Mouse (Mus musculus) T-helper 2 cell (primary cell): ENCODE data around the gene Mapk10.
"Not testable (repeated sequence)": the region's sequence is repeated elsewhere in the genome, so short reads cannot be mapped to it uniquely, and the experiment has no call there.

Experiments
- in situ Hi-C: fragments of 300-600 bp; cut with MboI, MseI; formaldehyde crosslinking; loops from one replicate; pipeline ENCODE4 v1.15.1; 2025; ENCODE audit warnings: high pct_unique_total_duplicates

Gene Mapk10

GRCm38 (mm10) chr5:102964396-102964795 is 246.7 kb downstream of the Mapk10 start:
- in situ Hi-C loops = no loop called here

GRCm38 (mm10) chr5:102953414-102953813 is 257.7 kb downstream of the Mapk10 start:
- in situ Hi-C loops = no loop called here

GRCm38 (mm10) chr5:102952918-102953317 is 258.2 kb downstream of the Mapk10 start:
- in situ Hi-C loops = no loop called here

- in situ Hi-C loops = no loop called here
Observed at GRCm38 (mm10) chr5:102947061-102947711, 263.9 kb downstream of the Mapk10 start.

DNA sequence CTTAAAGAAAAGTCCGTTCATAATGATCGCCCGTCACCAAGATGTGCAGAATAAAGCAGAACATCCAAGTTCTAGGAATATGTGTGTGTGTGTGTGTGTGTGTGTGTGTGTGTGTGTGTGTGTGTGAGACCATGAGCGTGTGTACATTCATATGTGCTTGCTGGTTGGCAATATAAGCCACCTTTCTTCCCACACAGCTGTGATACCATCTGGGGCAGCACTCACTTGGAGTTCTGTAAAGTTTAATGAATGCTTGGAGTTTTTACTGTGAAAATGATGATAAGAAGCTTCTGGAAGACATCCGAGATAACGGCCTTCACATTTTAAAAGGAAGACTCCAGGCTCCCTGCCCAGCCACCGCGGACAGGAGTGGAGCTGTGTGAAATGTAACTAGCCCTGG is 264.5 kb downstream of the Mapk10 start:
- in situ Hi-C loops = no loop called here

DNA sequence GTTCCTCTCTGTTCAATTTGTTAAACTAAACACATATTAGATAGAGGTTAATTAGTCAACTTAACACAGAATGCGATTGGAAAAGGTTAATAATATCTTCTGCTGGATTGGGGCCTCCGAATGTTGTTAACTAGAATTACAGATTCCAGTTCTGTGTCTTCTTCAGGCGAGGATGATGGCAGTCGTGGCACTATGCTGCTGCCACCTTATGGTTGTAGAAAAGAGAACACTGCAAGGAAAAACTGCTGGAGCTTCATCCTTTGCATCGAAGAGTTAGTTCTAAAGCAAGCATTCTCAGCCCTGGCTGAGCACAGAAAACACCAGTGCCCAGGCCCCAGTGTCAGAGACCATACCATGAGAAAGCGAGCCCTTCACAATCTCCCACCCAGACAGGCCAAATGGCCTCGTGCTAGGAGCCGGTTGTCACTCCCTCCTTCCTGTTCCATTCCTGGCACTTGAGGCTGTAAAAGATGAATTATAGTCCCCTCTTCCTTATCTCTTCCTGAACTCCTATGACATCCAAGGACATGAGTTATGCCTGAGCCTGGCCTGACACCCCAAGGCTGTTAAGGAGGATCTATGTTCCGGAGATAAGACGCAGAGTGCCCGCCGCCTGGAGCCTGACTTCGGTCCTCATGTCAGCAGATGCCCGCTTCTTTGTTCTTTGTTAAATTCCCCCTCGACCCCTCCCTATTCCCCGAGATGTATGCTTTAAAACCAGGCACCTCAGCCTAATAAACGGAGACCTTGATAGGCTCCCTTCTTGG is 267.1 kb downstream of the Mapk10 start:
- in situ Hi-C loops = not testable (repeated sequence)

- in situ Hi-C loops = no loop called here
Observed at GRCm38 (mm10) chr5:102930161-102930560, 281.0 kb downstream of the Mapk10 start.

DNA sequence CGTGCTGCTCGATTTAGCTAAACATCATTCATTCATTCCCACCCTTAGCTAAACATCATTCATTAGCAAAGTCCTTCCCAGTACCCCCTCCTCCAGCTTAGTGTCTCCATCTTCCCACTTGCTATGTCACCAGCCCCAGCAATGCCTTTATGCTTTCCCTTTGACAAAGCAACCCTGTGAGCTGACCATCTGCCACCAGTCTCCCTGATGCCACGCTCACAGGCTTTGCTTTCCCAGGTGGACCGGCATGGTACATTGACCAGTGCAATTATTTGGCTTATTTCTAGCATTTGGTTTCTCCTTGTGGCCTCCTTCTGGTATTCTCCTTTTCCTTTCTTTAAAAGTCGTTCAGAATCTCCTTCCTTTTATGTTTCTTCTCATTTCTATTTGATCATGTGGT is 284.3 kb downstream of the Mapk10 start:
- in situ Hi-C loops = loop anchor here (10.0 kb wide), 1 partner anchor 1892 kb away; no protein-coding TSS in a partner anchor

- in situ Hi-C loops = loop anchor here (10.0 kb wide), 1 partner anchor 1885 kb away; no protein-coding TSS in a partner anchor
Observed at GRCm38 (mm10) chr5:102920199-102920598, 290.9 kb downstream of the Mapk10 start.

DNA sequence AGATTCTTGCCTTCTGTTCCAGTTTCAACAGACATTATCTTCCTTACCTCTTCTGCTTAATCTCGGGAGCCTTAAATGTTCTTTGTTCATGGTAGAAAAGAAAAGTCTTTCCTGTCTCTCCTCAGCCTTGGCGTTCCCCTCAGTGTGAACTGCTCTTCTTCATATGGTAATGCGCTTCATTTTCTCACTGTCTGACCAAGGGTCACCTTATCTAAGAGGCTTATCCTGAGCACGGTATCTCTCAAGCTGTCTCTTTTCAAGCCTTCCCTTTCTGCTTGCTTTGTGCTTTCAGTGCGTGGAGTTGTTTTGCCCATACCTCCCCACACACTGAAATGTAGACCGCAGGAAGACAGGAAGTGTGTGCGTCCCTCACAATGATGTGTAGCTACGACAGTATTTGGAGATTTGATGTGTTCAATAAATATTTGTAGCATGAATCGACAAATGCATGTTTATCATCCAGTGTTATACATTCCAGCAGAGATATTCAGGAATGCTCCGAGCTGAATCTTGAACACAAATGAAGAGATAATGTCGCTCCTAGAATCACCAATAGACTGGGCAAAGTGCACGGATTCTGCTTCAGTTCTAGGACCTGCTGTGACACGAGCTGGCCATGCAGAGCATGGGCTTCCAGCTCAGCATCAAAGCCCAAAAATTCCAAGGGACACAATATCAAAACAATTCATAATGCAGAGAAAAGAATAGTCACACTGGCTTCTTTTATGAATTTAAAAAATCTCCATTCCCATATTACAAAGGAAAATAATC is 305.5 kb downstream of the Mapk10 start:
- in situ Hi-C loops = no loop called here

DNA sequence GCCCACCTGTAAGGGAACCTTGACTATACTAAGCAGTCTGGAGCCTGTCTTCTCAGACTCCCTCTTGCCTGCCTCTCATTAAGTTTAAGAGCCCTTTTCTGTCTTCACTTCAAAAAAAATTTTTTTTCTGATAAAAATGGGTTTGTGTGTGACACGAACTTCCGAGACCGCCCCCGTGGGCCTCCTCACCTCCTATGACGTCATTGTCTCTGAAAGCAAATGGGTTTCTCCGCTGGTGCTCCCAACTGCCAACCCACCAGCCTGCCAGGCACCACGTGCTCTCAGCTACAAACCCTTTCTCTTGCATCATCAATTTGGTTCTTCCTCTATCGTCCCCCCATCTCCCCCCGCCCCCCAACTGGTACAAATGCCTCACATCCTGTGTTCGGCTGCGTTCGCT is 307.1 kb downstream of the Mapk10 start:
- in situ Hi-C loops = no loop called here

DNA sequence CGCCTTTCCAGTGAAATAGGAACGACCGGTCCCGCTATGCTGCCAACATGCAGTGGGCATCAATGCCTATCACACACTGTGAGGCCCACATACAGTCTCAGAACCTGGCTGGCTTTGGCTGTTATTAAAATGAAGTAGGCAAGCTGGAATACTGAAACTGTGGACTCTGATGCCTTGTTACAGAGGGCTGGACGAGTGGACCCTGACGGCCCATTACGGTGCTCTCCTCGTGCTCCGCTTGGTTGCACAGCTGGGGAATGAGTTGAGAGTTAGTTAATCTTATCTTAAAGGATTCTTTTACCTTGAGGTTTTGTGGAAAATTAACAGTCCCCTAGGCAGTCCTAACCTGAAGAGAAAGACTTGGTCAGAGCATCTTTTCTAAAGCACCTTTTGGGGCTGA is 307.6 kb downstream of the Mapk10 start:
- in situ Hi-C loops = no loop called here

- in situ Hi-C loops = no loop called here
Observed at GRCm38 (mm10) chr5:102901176-102901575, 310.0 kb downstream of the Mapk10 start.

GRCm38 (mm10) chr5:102899680-102900215 is 311.4 kb downstream of the Mapk10 start:
- in situ Hi-C loops = loop anchor here (25.0 kb wide), 1 partner anchor 713 kb away; no protein-coding TSS in a partner anchor

GRCm38 (mm10) chr5:102898301-102898700 is 312.8 kb downstream of the Mapk10 start:
- in situ Hi-C loops = loop anchor here (25.0 kb wide), 1 partner anchor 714 kb away; no protein-coding TSS in a partner anchor

DNA sequence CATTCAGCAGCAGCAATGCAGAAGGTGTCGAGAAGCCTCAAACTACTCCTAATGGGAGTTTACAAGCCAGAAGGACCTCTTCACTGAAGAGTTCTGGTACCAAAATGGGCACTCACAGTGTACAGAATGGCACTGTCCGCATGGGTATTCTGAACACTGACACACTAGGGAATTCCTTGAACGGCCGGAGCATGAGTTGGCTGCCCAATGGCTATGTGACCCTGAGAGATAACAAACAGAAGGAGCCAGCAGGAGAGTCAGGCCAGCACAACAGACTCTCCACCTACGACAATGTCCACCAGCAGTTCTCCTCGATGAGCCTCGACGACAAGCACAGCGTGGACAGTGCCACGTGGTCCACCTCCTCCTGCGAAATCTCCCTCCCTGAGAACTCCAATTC is 318.9 kb downstream of the Mapk10 start:
- in situ Hi-C loops = loop anchor here (25.0 kb wide), 1 partner anchor 720 kb away; no protein-coding TSS in a partner anchor

- in situ Hi-C loops = loop anchor here (25.0 kb wide), 1 partner anchor 723 kb away; no protein-coding TSS in a partner anchor
Observed at GRCm38 (mm10) chr5:102889163-102889488, 322.0 kb downstream of the Mapk10 start.

DNA sequence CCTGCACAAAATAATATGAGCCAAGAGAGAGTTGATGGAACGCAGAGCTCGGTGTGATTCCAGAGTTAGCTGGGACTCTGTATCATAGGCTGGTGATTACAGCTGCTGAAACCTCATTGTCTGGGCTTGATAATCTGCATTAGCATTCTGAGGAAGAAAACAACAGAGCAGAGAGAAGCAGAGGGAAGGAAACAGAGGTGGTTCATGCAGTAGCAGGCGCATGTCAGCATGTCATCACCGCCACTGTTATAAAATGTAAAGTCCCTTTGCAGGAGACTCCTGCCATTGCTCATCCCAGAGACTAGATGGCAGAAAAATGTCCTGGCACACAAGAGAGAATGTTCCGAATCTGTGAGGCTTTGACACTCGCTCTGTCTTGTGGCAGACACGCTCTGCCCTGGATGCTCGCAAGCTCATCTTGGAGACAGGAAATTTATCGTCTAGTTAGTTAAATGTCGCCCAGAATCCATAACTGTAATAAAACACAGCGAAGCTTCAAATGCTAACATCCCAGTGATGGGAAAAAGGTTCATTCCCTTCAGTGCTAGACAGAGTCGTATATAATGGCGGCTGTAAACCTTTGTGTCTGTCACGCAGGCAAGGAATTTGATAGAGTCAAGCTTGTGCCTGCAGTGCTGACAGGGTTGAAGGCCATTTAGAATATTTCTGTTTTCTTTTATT is 322.5 kb downstream of the Mapk10 start:
- in situ Hi-C loops = loop anchor here (25.0 kb wide), 1 partner anchor 724 kb away; no protein-coding TSS in a partner anchor

DNA sequence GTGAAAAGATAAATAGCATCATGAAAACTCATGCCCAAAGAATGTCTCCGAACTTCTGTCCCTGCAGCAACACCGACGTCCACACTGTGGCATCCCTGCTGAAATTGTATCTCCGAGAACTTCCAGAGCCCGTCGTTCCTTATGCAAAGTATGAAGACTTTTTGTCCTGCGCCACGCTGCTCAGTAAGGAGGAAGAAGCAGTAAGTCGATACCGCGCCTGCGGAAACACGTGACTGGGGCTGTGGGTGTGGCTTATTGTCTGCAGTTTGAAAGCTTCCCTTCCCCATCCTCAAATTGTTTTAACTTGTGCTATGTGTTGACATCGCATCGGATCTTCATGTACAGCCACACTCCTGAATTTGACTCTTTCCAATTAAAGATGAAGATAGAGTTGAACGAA is 335.5 kb downstream of the Mapk10 start:
- in situ Hi-C loops = loop anchor here (5.0 to 25.0 kb wide), 2 partner anchors 168 to 737 kb away; no protein-coding TSS in a partner anchor

- in situ Hi-C loops = loop anchor here (5.0 to 25.0 kb wide), 2 partner anchors 167 to 738 kb away; no protein-coding TSS in a partner anchor
Observed at GRCm38 (mm10) chr5:102874605-102875298, 336.4 kb downstream of the Mapk10 start.
